Mouse (Mus musculus): ENCODE data around the gene Chchd6. TPM values are rescaled to one million over a fixed set of nuclear protein-coding genes. Genes with fewer than 3 reads are reported as not detected.

The Chchd6 gene
- polyA plus RNA-seq, 1 experiment from 2014 or later = 56.5 TPM

DNA sequence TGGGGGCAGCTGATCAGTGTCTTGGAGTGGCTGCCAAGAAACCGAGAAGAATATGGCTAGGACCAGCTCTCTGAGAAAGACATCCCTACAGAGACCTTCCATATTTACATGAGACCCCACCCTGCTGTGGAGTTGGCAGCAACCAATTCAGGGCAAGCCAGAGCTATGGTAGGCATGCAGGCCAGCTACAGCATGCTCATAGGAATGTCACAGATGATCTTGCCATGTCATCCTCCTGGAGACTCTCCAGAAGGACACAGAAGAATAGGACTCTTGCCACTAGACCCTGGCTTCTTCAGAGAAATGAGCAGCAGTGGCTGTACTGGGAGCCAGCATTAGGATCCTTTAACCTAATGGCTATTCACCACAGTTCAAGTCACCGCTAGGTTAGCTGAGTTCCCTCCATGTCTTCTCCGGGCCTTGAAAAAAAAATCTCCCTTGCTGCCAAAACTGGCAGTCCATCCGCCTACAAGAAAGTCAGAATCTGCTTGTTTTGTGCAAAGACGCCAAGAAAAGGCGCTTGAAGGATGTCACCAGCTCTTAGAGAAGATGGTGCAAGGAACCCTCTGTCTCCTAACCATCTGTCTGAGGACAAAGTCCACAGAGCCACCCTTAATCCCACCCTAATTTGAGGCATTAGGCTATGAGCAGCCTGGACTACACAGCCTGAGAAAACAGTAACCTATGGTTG is 43.0 kb downstream of the Chchd6 start:
- Histone ChIP-seq H3K4me3 (ENCODE audit: control insufficient read depth in 1 of 2, insufficient read depth in 1 of 2, low read depth in 1 of 2, low read length in 2 of 2) (no peak overlapping the region), H3K9me3 (ENCODE audit: control insufficient read depth, low read length) (no peaks in the 10 kb centered on the region), H3K4me2 (ENCODE audit: low read length) (no peak overlapping the region), H3K4me1 (ENCODE audit: control insufficient read depth in 2 of 2, insufficient read depth in 2 of 2, low read length in 2 of 2) (peaks cover 25 to 37% of the 10 kb centered on the region in 2 experiments), H3K9ac (ENCODE audit: low read length) (no peak overlapping the region), H3K27ac (replicated peaks in 1 of 2; ENCODE audit: control insufficient read depth in 1 of 2, insufficient read depth in 1 of 2, low read depth in 2 of 2, low read length in 2 of 2) (no peak overlapping the region), H3K27me3 (ENCODE audit: control insufficient read depth, insufficient read depth, low read length) (no peaks in the 10 kb centered on the region), H3K36me3 (ENCODE audit: control insufficient read depth, insufficient read depth, low read length) (no peaks in the 10 kb centered on the region)
- ATAC-seq (ENCODE audit: insufficient number of reproducible peaks, insufficient read depth, low FRiP score, low read depth) = no peak
- 79% methylated on average over 6 of the region's 6 CpGs for WGBS

DNA sequence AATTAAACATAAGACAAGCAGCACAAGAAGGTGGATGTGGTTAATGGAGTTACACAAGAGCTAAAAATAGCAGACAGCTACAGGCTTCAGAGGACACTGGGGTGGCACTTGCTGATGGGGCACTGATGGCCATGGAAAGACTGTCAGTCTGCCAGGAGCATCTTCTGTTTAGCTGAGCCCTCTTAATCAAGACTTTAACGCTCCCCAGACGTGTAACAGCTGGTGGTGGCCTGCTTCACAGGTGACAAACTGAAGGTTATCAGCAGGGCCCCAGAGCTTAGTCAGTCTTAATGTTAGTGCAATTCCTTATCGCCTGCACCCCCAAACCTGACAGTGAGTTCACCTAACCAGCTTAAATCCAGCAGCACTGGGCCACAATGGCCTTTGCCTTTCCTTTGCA is 46.3 kb downstream of the Chchd6 start:
- H3K4me1 ChIP-seq (ENCODE audit: control insufficient read depth in 2 of 2, insufficient read depth in 2 of 2, low read length in 2 of 2) = peaks cover 5 to 14% of the 10 kb centered on the region in 2 experiments
- H3K9ac ChIP-seq (ENCODE audit: low read length) = no peak overlapping the region
- no peak overlapping the region for H3K4me2 ChIP-seq (ENCODE audit: low read length)
- no peaks in the 10 kb centered on the region for H3K9me3 ChIP-seq (ENCODE audit: control insufficient read depth, low read length)
- 28% methylated on average over 3 of the region's 3 CpGs for WGBS
- no peak overlapping the region for H3K4me3 ChIP-seq (ENCODE audit: control insufficient read depth in 1 of 2, insufficient read depth in 1 of 2, low read depth in 1 of 2, low read length in 2 of 2)
- ATAC-seq (ENCODE audit: insufficient number of reproducible peaks, insufficient read depth, low FRiP score, low read depth) = no peak
- no peaks in the 10 kb centered on the region for H3K27me3 ChIP-seq (ENCODE audit: control insufficient read depth, insufficient read depth, low read length)
- no peak overlapping the region for H3K27ac ChIP-seq (replicated peaks in 1 of 2; ENCODE audit: control insufficient read depth in 1 of 2, insufficient read depth in 1 of 2, low read depth in 2 of 2, low read length in 2 of 2)
- H3K36me3 ChIP-seq (ENCODE audit: control insufficient read depth, insufficient read depth, low read length) = no peaks in the 10 kb centered on the region

DNA sequence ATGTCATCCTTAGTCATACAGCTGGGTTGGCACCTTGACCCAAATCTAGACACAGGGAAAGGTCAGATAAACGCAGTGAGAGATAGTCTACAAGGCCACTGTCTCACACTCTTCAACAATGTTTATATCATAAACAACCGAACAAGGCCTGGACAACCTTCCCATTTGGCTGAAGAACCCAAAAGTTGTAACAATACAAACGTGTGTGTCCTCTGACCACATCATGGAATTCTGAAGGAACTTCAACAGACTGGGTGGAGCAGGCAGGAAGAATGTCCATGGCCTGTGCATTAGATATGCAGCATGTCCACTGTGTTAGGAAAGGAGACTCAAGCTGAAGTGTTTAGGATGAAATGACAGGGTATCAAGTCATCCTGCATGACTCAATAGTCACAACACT is 47.5 kb downstream of the Chchd6 start:
- H3K27ac ChIP-seq (replicated peaks in 1 of 2; ENCODE audit: control insufficient read depth in 1 of 2, insufficient read depth in 1 of 2, low read depth in 2 of 2, low read length in 2 of 2) = no peak overlapping the region
- no peak overlapping the region for H3K4me3 ChIP-seq (ENCODE audit: control insufficient read depth in 1 of 2, insufficient read depth in 1 of 2, low read depth in 1 of 2, low read length in 2 of 2)
- H3K36me3 ChIP-seq (ENCODE audit: control insufficient read depth, insufficient read depth, low read length) = no peaks in the 10 kb centered on the region
- H3K4me2 ChIP-seq (ENCODE audit: low read length) = no peak overlapping the region
- no peak overlapping the region for H3K9ac ChIP-seq (ENCODE audit: low read length)
- no peak for ATAC-seq (ENCODE audit: insufficient number of reproducible peaks, insufficient read depth, low FRiP score, low read depth)
- H3K27me3 ChIP-seq (ENCODE audit: control insufficient read depth, insufficient read depth, low read length) = no peaks in the 10 kb centered on the region
- no peaks in the 10 kb centered on the region for H3K9me3 ChIP-seq (ENCODE audit: control insufficient read depth, low read length)
- H3K4me1 ChIP-seq (ENCODE audit: control insufficient read depth in 2 of 2, insufficient read depth in 2 of 2, low read length in 2 of 2) = peaks cover 4 to 11% of the 10 kb centered on the region in 2 experiments
- 76% methylated on average over 3 of the region's 3 CpGs for WGBS

- H3K4me3 ChIP-seq (ENCODE audit: control insufficient read depth in 1 of 2, insufficient read depth in 1 of 2, low read depth in 1 of 2, low read length in 2 of 2) = no peak overlapping the region
- no peak overlapping the region for H3K4me2 ChIP-seq (ENCODE audit: low read length)
- no peak overlapping the region for H3K27ac ChIP-seq (replicated peaks in 1 of 2; ENCODE audit: control insufficient read depth in 1 of 2, insufficient read depth in 1 of 2, low read depth in 2 of 2, low read length in 2 of 2)
- H3K4me1 ChIP-seq (ENCODE audit: control insufficient read depth in 2 of 2, insufficient read depth in 2 of 2, low read length in 2 of 2) = no peaks in the 10 kb centered on the region
- WGBS = 43% methylated on average over 1 of the region's 1 CpGs
- no peaks in the 10 kb centered on the region for H3K36me3 ChIP-seq (ENCODE audit: control insufficient read depth, insufficient read depth, low read length)
- no peak overlapping the region for H3K9ac ChIP-seq (ENCODE audit: low read length)
- H3K9me3 ChIP-seq (ENCODE audit: control insufficient read depth, low read length) = no peaks in the 10 kb centered on the region
- ATAC-seq (ENCODE audit: insufficient number of reproducible peaks, insufficient read depth, low FRiP score, low read depth) = no peak
- no peaks in the 10 kb centered on the region for H3K27me3 ChIP-seq (ENCODE audit: control insufficient read depth, insufficient read depth, low read length)
Measured at GRCm38 (mm10) chr6:89538102-89538751, 57.2 kb downstream of the Chchd6 start.

GRCm38 (mm10) chr6:89535626-89536225 is 59.7 kb downstream of the Chchd6 start:
- Histone ChIP-seq H3K9me3 (ENCODE audit: control insufficient read depth, low read length) (no peaks in the 10 kb centered on the region), H3K27ac (replicated peaks in 1 of 2; ENCODE audit: control insufficient read depth in 1 of 2, insufficient read depth in 1 of 2, low read depth in 2 of 2, low read length in 2 of 2) (no peak overlapping the region), H3K9ac (ENCODE audit: low read length) (no peak overlapping the region), H3K4me2 (ENCODE audit: low read length) (no peak overlapping the region), H3K4me3 (ENCODE audit: control insufficient read depth in 1 of 2, insufficient read depth in 1 of 2, low read depth in 1 of 2, low read length in 2 of 2) (no peak overlapping the region), H3K4me1 (ENCODE audit: control insufficient read depth in 2 of 2, insufficient read depth in 2 of 2, low read length in 2 of 2) (no peaks in the 10 kb centered on the region), H3K27me3 (ENCODE audit: control insufficient read depth, insufficient read depth, low read length) (no peaks in the 10 kb centered on the region), H3K36me3 (ENCODE audit: control insufficient read depth, insufficient read depth, low read length) (no peaks in the 10 kb centered on the region)
- ATAC-seq (ENCODE audit: insufficient number of reproducible peaks, insufficient read depth, low FRiP score, low read depth) = no peak
- WGBS = 25% methylated on average over 1 of the region's 1 CpGs

- 93% methylated on average over 2 of the region's 2 CpGs for WGBS
- H3K9me3 ChIP-seq (ENCODE audit: control insufficient read depth, low read length) = no peaks in the 10 kb centered on the region
Measured at GRCm38 (mm10) chr6:89524766-89525165, 70.7 kb downstream of the Chchd6 start.

GRCm38 (mm10) chr6:89510154-89510553 is 85.3 kb downstream of the Chchd6 start:
- Histone ChIP-seq H3K27ac (replicated peaks in 1 of 2; ENCODE audit: control insufficient read depth in 1 of 2, insufficient read depth in 1 of 2, low read depth in 2 of 2, low read length in 2 of 2) (no peak overlapping the region), H3K4me3 (ENCODE audit: control insufficient read depth in 1 of 2, insufficient read depth in 1 of 2, low read depth in 1 of 2, low read length in 2 of 2) (no peak overlapping the region), H3K4me1 (ENCODE audit: control insufficient read depth in 2 of 2, insufficient read depth in 2 of 2, low read length in 2 of 2) (no peaks in the 10 kb centered on the region), H3K36me3 (ENCODE audit: control insufficient read depth, insufficient read depth, low read length) (no peaks in the 10 kb centered on the region), H3K9me3 (ENCODE audit: control insufficient read depth, low read length) (no peaks in the 10 kb centered on the region), H3K9ac (ENCODE audit: low read length) (no peak overlapping the region), H3K4me2 (ENCODE audit: low read length) (no peak overlapping the region), H3K27me3 (ENCODE audit: control insufficient read depth, insufficient read depth, low read length) (no peaks in the 10 kb centered on the region)
- no peak for ATAC-seq (ENCODE audit: insufficient number of reproducible peaks, insufficient read depth, low FRiP score, low read depth)

More at GRCm38 (mm10) chr6:89524766-89525165, 70.7 kb downstream of the Chchd6 start:
- Histone ChIP-seq H3K36me3 (ENCODE audit: control insufficient read depth, insufficient read depth, low read length) (no peaks in the 10 kb centered on the region), H3K9ac (ENCODE audit: low read length) (no peak overlapping the region), H3K27me3 (ENCODE audit: control insufficient read depth, insufficient read depth, low read length) (no peaks in the 10 kb centered on the region), H3K27ac (replicated peaks in 1 of 2; ENCODE audit: control insufficient read depth in 1 of 2, insufficient read depth in 1 of 2, low read depth in 2 of 2, low read length in 2 of 2) (no peak overlapping the region), H3K4me1 (ENCODE audit: control insufficient read depth in 2 of 2, insufficient read depth in 2 of 2, low read length in 2 of 2) (no peaks in the 10 kb centered on the region), H3K4me2 (ENCODE audit: low read length) (no peak overlapping the region), H3K4me3 (ENCODE audit: control insufficient read depth in 1 of 2, insufficient read depth in 1 of 2, low read depth in 1 of 2, low read length in 2 of 2) (no peak overlapping the region)
- no peak for ATAC-seq (ENCODE audit: insufficient number of reproducible peaks, insufficient read depth, low FRiP score, low read depth)

Measured in heart, embryonic 14.5 days (tissue).